Mouse (Mus musculus): Measurements from ENCODE around the gene Bcl2l1.

Gene Bcl2l1

GRCm38 (mm10) chr2:152823770-152824169 is 7.8 kb downstream of the Bcl2l1 start:
- DNase-seq = no peak

DNA sequence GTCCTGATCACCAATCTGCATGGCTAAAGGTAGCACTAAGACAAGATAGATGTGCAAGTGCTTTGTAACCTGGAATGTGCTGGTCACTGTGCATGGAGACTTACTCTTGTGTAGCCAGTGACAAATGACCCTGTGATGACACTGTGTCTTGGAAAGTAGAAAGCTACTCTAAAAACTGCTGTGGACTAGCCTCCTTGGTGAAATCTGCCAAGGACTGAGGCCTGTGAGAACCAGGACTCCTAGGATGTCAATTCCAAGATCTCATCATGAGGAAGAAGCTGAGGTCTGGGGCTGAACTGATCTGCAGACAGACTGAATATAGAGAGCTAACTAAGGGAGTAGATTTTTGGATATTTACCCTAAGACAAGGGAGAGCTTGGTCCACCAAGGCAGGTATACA is 10.0 kb downstream of the Bcl2l1 start:
- DNase-seq = no peak

DNA sequence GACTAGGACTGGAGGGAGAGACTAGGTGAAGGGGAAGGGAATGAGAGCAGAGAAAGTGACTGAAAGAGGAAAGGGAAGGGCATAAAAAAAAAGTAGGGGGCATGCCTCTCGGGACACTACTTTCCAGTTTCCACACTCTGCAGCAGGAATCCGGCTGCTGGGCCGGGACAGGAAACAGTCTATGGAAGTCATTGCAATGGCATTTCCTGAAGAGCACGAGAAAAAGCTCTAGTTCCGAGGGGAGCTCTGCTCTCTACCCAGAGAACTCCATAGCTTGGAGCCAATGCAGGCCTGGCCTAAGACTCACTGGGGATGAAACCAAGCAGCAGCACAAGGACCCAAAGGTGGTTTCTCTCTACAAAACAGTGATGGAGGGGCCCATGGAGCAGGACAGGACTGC is 10.5 kb downstream of the Bcl2l1 start:
- DNase-seq = no peak

GRCm38 (mm10) chr2:152820369-152820768 is 11.2 kb downstream of the Bcl2l1 start:
- DNase-seq = peak; percentile 84

- no peak for DNase-seq
Measured at GRCm38 (mm10) chr2:152819926-152820325, 11.6 kb downstream of the Bcl2l1 start.

- DNase-seq = no peak
Measured at GRCm38 (mm10) chr2:152819097-152819624, 12.4 kb downstream of the Bcl2l1 start.

- DNase-seq = peak; percentile 20
Measured at GRCm38 (mm10) chr2:152818679-152819078, 12.8 kb downstream of the Bcl2l1 start.

- peak; percentile 43 for DNase-seq
Measured at GRCm38 (mm10) chr2:152817596-152818291, 13.8 kb downstream of the Bcl2l1 start.

GRCm38 (mm10) chr2:152816657-152817348 is 14.7 kb downstream of the Bcl2l1 start:
- DNase-seq = no peak

GRCm38 (mm10) chr2:152815879-152816656 is 15.5 kb downstream of the Bcl2l1 start:
- DNase-seq = peak; percentile 42

DNA sequence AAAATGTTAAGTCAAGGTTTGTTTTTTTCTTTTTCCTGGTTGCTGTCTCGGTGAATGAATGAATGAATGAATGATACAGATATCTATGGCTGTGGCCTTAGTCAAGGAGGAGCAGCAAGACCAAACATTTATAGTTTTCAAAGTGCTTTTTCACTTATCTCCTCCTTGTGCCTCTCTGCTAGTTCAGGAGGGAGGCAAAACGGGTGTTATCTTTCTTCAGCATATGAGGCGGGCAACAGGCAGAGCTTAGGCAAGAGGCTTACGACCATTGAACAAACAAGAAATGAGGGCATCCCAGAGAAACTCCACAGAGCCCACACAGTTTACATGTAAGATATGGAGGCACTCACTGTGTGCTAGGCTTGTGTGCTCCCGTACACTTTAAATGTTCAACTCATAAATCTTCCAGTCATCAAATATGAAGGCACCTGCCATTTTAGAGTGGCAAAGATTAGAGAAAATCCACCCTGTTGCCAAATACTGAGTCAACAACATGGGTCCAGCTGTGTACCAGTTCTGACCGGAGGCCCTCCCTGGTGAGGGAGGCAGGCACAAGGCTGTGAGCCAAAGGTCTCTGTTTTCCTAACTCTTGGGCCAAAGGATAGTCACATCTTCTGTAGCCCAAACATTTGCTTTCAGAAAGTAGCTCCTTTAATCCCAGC is 17.2 kb downstream of the Bcl2l1 start:
- no peak for DNase-seq

DNA sequence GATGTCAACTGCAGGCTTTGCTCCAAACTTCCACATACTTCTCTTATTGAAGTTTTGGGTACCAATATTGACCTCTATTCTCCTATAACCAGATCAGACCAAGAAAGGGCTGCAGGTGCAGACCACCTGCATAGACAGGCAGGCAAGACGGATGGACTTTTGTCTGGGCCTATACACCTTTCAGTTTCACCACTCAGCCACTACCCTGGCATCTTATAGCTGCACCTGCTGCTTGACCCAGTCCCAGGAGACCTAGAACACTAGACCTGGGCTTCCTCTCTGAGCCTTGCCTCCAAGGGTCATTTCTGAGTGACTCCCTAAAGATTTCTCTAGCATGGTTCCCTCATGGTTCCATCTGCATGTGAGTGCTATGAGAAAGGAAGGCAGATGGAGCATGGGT is 18.3 kb downstream of the Bcl2l1 start:
- DNase-seq = no peak

- DNase-seq = no peak
Measured at GRCm38 (mm10) chr2:152811336-152812165, 20.0 kb downstream of the Bcl2l1 start.

GRCm38 (mm10) chr2:152810158-152810941 is 21.2 kb downstream of the Bcl2l1 start:
- no peak for DNase-seq

- DNase-seq = no peak
Measured at GRCm38 (mm10) chr2:152808178-152808577, 23.4 kb downstream of the Bcl2l1 start.

- DNase-seq = no peak
Measured at GRCm38 (mm10) chr2:152806037-152806436, 25.5 kb downstream of the Bcl2l1 start.

- no peak for DNase-seq
Measured at GRCm38 (mm10) chr2:152805111-152805490, 26.4 kb downstream of the Bcl2l1 start.

GRCm38 (mm10) chr2:152804408-152805110 is 27.0 kb downstream of the Bcl2l1 start:
- DNase-seq = peak; percentile 88

- DNase-seq = no peak
Measured at GRCm38 (mm10) chr2:152803081-152803480, 28.4 kb downstream of the Bcl2l1 start.

- DNase-seq = no peak
Measured at GRCm38 (mm10) chr2:152802303-152802702, 29.2 kb downstream of the Bcl2l1 start.

- no peak for DNase-seq
Measured at GRCm38 (mm10) chr2:152800762-152801113, 30.8 kb downstream of the Bcl2l1 start.

Data from retina, postnatal 1 day (tissue).